Mouse (Mus musculus) forebrain, embryonic 11.5 days (tissue): Measurements from ENCODE around the gene Sec24c. TPM values are rescaled to one million over a fixed set of nuclear protein-coding genes. Genes with fewer than 3 reads are reported as not detected.
A peak's percentile ranks its signal among the peaks of the same experiment; 100 is the strongest.
"Not testable (repeated sequence)": the region's sequence is repeated elsewhere in the genome, so short reads cannot be mapped to it uniquely, and the experiment has no call there.

ENCODE experiments used
- ATAC-seq: fragments of 200-750 bp; cut with Nextera tagmentation; replicated peaks from 2 replicates; pipeline ENCODE4 v1.8.0; 2017; ENCODE audit warnings: moderate TSS enrichment; ENCODE audit not compliant: low FRiP score
- DNase-seq: peaks from one replicate; pipeline ENCODE4 v3.0.0-alpha.2; 2017; ENCODE audit warnings: low spot score
- H3K27ac ChIP-seq: fragments of 300-500 bp; sonication (generic); 2 replicates; pipeline ENCODE4 v1.5.1; 2014; ENCODE audit warnings: low read depth, low read length
- H3K27me3 ChIP-seq: fragments of 300-500 bp; sonication (generic); 2 replicates; pipeline ENCODE4 v1.6.1; 2014; ENCODE audit warnings: mild to moderate bottlenecking, low read length, mixed read lengths; ENCODE audit not compliant: control insufficient read depth, insufficient read depth
- H3K36me3 ChIP-seq: fragments of 300-500 bp; sonication (generic); 2 replicates; pipeline ENCODE4 v1.6.1; 2014; ENCODE audit warnings: mild to moderate bottlenecking, low read length, moderate library complexity, mixed read lengths; ENCODE audit not compliant: control insufficient read depth, insufficient read depth
- H3K4me1 ChIP-seq: fragments of 300-500 bp; sonication (generic); replicated peaks from 2 replicates; pipeline ENCODE4 v1.6.1; 2014; ENCODE audit warnings: low read length, mixed read lengths; ENCODE audit not compliant: control insufficient read depth, insufficient read depth
- H3K4me2 ChIP-seq: fragments of 300-500 bp; sonication (generic); 2 replicates; pipeline ENCODE4 v1.6.1; 2014; ENCODE audit warnings: low read depth, mild to moderate bottlenecking, low read length, moderate library complexity, mixed read lengths; ENCODE audit not compliant: severe bottlenecking
- H3K4me3 ChIP-seq: fragments of 300-500 bp; sonication (generic); 2 replicates; pipeline ENCODE4 v1.5.1; 2014; ENCODE audit warnings: low read depth, low read length
- H3K9ac ChIP-seq: fragments of 300-500 bp; sonication (generic); 2 replicates; pipeline ENCODE4 v1.6.1; 2014; ENCODE audit warnings: low read length
- H3K9me3 ChIP-seq: fragments of 300-500 bp; sonication (generic); 2 replicates; pipeline ENCODE4 v1.6.1; 2016; ENCODE audit warnings: low read length, mixed read lengths; ENCODE audit not compliant: control insufficient read depth
- WGBS: fragments of 180-500 bp; shearing (Covaris S2); extraction: QIAGEN DNeasy Blood & Tissue Kit; methylation state at CpG from one replicate; pipeline ENCODE4 v1.1.7; 2014; 5-methylcytosine and 5-hydroxymethylcytosine counted together
- polyA plus RNA-seq: library from polyadenylated mRNA; unstranded; fragments of >200 nt; fragmentation: Nextera tagmentation; extraction: Ambion mirVana; gene quantifications from 2 replicates; pipeline ENCODE4 v1.2.1, GENCODE M21; 2014

The Sec24c gene
- polyA plus RNA-seq: 94.5 and 98.1 TPM in 2 replicates

GRCm38 (mm10) chr14:20674064-20674833 is at the start of gene Sec24c:
TSS of gene Sec24c (plus strand) at chr14:20674308.
- Histone ChIP-seq H3K9me3 (no peaks in the 10 kb centered on the region), H3K27ac (peak within 1 kb of the TSS; percentile 76), H3K9ac (peak within 1 kb of the TSS; percentile 74), H3K4me1 (no peaks in the 10 kb centered on the region), H3K4me2 (peak within 1 kb of the TSS; percentile 62), H3K27me3 (no peaks in the 10 kb centered on the region), H3K4me3 (peak within 1 kb of the TSS; percentile 82), H3K36me3 (no peaks in the 10 kb centered on the region; the same call in 1 of the 2 replicates)
- peak; percentile 99 for DNase-seq
- under 1% methylated on average over 39 of the region's 43 CpGs for WGBS
- ATAC-seq: peak; percentile 98

- no peak overlapping the region for H3K4me2 ChIP-seq
- no peaks in the 10 kb centered on the region for H3K36me3 ChIP-seq
- DNase-seq (no peak), ATAC-seq (no peak)
- no peaks in the 10 kb centered on the region for H3K4me1 ChIP-seq
- H3K9ac ChIP-seq: no peak overlapping the region
- no peak overlapping the region for H3K27ac ChIP-seq
- H3K9me3 ChIP-seq: no peaks in the 10 kb centered on the region
- no peaks in the 10 kb centered on the region for H3K27me3 ChIP-seq
- 85% methylated on average over 2 of the region's 2 CpGs for WGBS
- no peak overlapping the region for H3K4me3 ChIP-seq
These were observed 47.7 kb upstream of the Sec24c start for GRCm38 (mm10) chr14:20626447-20626846.

- H3K36me3 ChIP-seq: no peaks in the 10 kb centered on the region
- no peak for DNase-seq
- no peak overlapping the region for H3K9ac ChIP-seq
- H3K27me3 ChIP-seq: no peaks in the 10 kb centered on the region
- H3K4me2 ChIP-seq: no peak overlapping the region
- H3K4me1 ChIP-seq: no peaks in the 10 kb centered on the region
- no peak overlapping the region for H3K4me3 ChIP-seq
- H3K27ac ChIP-seq: no peak overlapping the region
- H3K9me3 ChIP-seq: no peaks in the 10 kb centered on the region
- ATAC-seq: no peak
- WGBS: 84% methylated on average over 3 of the region's 3 CpGs
These were observed 47.1 kb upstream of the Sec24c start for GRCm38 (mm10) chr14:20626971-20627370.

GRCm38 (mm10) chr14:20631253-20631652 is 42.9 kb upstream of the Sec24c start:
- Histone ChIP-seq H3K27ac (no peak overlapping the region), H3K27me3 (no peaks in the 10 kb centered on the region), H3K4me3 (no peak overlapping the region), H3K4me1 (no peaks in the 10 kb centered on the region), H3K9me3 (no peaks in the 10 kb centered on the region), H3K36me3 (no peaks in the 10 kb centered on the region), H3K9ac (no peak overlapping the region), H3K4me2 (no peak overlapping the region)
- DNase-seq: no peak
- ATAC-seq: no peak
- 73% methylated on average over 4 of the region's 4 CpGs for WGBS

- DNase-seq (no peak), ATAC-seq (no peak)
- Histone ChIP-seq H3K27ac (no peak overlapping the region), H3K4me1 (no peaks in the 10 kb centered on the region), H3K4me2 (no peak overlapping the region), H3K27me3 (no peaks in the 10 kb centered on the region), H3K9ac (no peak overlapping the region), H3K9me3 (no peaks in the 10 kb centered on the region), H3K4me3 (no peak overlapping the region), H3K36me3 (no peaks in the 10 kb centered on the region)
- WGBS: 91% methylated on average over 2 of the region's 2 CpGs
These were observed 38.6 kb upstream of the Sec24c start for GRCm38 (mm10) chr14:20635546-20635945.

GRCm38 (mm10) chr14:20636968-20637367 is 37.1 kb upstream of the Sec24c start:
- WGBS: 92% methylated on average over 3 of the region's 3 CpGs
- not testable (repeated sequence) for DNase-seq, H3K36me3 ChIP-seq, H3K27ac ChIP-seq, H3K27me3 ChIP-seq, H3K9ac ChIP-seq, H3K4me1 ChIP-seq, H3K4me2 ChIP-seq, ATAC-seq, H3K4me3 ChIP-seq, H3K9me3 ChIP-seq

GRCm38 (mm10) chr14:20637818-20638574 is 36.1 kb upstream of the Sec24c start:
- Histone ChIP-seq H3K27ac (no peak overlapping the region), H3K4me3 (no peak overlapping the region), H3K9ac (no peak overlapping the region), H3K36me3 (no peaks in the 10 kb centered on the region), H3K4me1 (no peaks in the 10 kb centered on the region), H3K27me3 (no peaks in the 10 kb centered on the region), H3K9me3 (no peaks in the 10 kb centered on the region), H3K4me2 (no peak overlapping the region)
- WGBS: 81% methylated on average over 2 of the region's 2 CpGs
- DNase-seq (no peak), ATAC-seq (no peak)

GRCm38 (mm10) chr14:20638702-20639101 is 35.4 kb upstream of the Sec24c start:
- Histone ChIP-seq H3K36me3 (no peaks in the 10 kb centered on the region), H3K9ac (no peak overlapping the region), H3K4me1 (no peaks in the 10 kb centered on the region), H3K27me3 (no peaks in the 10 kb centered on the region), H3K27ac (no peak overlapping the region), H3K9me3 (no peaks in the 10 kb centered on the region), H3K4me3 (no peak overlapping the region), H3K4me2 (no peak overlapping the region)
- WGBS: 91% methylated on average over 6 of the region's 6 CpGs
- DNase-seq (no peak), ATAC-seq (no peak)
